Mouse (Mus musculus): Measurements from ENCODE around the gene Gdf7.

Gene Gdf7

DNA sequence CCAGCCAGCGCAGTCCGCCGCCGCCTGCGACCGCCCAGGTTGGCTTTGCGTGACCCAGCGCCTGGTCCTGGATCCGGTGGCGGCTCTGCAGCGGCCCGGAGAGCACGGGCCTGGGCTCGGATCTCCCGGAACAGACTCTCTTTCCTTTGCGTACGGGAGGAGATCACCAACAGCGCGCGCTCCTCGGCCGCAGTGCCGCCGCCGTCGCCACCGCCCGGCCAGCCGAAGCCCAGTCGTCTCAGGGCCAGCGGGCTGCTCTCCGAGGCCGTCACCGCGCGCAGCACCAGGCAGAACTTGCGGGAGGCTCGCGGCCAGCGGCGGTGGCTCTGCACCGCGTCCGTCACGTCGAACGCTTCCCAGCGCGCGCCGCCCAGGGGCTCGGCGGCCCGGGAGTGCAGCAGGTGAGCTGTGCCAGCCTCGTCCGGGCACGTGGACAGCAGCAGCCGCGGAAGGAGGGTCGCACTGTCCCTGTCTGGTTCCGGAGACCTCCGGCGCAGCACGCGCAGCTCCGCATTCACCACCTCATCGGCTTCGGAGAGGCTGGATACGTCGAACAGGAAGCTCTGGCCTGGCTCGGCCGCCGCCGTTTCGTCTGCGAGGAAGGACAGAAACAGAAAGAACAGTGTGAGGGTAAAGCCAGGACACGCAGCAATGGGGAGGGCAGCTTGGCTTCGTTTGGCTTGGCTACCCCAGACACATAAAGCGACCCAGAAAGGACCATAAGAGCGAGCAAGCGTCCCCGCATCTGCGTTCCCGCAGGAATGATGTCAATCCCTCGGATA lies 3.2 kb downstream of the Gdf7 start:
- DNase-seq (ENCODE audit: low spot score in 2 of 2): no peak

DNA sequence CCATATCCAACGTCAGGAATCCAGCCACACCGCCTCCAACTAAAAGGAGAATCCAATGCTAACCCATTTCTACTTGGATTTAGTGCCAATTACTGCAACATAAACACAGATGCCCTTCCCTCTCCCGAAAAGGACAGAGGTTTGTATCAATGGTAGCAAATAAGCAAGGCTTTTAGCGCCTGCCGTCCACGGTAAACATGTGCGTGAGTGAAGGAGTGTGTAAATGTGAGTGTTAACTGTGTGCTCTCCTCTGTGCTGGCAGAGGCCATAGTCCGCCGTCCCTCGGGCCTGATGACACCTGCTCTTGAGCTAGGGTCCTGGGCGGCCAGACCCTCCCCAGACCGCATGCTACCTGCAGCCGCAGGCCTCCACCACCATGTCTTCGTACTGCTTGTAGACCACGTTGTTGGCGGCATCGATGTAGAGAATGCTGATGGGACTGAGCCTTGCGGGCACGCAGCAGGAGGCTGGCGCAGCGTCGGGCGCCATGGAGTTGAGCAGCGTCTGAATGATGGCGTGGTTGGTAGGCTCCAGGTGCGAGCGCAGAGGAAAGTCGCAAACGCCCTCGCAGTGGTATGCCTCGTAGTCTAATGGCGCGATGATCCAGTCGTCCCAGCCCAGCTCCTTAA lies 4.1 kb downstream of the Gdf7 start:
- no peak for DNase-seq (ENCODE audit: low spot score in 2 of 2)

GRCm38 (mm10) chr12:8296154-8296553 lies 5.6 kb downstream of the Gdf7 start:
- no peak for DNase-seq (ENCODE audit: low spot score in 2 of 2)

GRCm38 (mm10) chr12:8295307-8295913 lies 6.3 kb downstream of the Gdf7 start:
- no peak for DNase-seq (ENCODE audit: low spot score in 2 of 2)

- peak; percentile 25 to 67 for DNase-seq (ENCODE audit: low spot score in 2 of 2)
Observed at GRCm38 (mm10) chr12:8291157-8291853, 10.4 kb downstream of the Gdf7 start.

DNA sequence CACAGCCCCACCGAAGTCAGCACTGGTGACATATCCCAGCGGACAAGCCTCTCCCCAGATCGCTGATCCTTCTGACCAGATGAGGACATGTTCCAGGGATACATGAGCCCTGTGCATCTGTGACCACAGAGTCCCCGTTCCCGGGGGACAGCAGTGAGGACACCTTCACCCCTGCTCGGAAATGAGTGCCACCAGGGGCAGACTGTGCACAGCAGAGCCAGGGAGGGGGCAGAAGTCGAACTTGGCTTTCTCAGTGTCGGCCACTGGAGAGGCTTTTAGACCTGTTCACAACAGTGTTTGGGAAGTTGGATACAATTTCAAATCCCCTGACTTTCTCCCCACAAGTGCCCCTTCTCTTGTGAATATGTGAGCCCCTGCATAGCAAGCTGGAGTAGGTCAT lies 12.3 kb downstream of the Gdf7 start:
- DNase-seq (ENCODE audit: low spot score in 2 of 2): no peak

DNA sequence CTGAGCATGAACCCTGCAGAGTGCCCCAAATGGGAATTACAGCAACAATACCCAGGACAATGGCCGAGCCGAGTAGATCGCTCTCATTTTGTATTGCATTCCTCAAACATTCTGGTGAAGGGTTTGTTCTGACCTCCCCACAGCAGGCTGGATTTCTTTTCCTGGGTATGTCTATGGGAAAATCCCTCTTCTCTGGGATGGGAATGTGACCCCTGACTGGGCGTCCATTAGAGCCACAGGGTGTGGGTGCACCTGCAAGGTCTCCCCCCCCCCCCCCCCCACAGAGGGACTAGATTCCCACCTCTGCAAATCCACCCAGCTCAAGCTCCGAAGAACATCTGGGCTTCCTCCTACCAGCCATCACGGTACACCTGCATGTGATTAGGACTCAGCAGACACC lies 12.7 kb downstream of the Gdf7 start:
- no peak for DNase-seq (ENCODE audit: low spot score in 2 of 2)

- no peak for DNase-seq (ENCODE audit: low spot score in 2 of 2)
Observed at GRCm38 (mm10) chr12:8287970-8288369, 13.8 kb downstream of the Gdf7 start.

DNA sequence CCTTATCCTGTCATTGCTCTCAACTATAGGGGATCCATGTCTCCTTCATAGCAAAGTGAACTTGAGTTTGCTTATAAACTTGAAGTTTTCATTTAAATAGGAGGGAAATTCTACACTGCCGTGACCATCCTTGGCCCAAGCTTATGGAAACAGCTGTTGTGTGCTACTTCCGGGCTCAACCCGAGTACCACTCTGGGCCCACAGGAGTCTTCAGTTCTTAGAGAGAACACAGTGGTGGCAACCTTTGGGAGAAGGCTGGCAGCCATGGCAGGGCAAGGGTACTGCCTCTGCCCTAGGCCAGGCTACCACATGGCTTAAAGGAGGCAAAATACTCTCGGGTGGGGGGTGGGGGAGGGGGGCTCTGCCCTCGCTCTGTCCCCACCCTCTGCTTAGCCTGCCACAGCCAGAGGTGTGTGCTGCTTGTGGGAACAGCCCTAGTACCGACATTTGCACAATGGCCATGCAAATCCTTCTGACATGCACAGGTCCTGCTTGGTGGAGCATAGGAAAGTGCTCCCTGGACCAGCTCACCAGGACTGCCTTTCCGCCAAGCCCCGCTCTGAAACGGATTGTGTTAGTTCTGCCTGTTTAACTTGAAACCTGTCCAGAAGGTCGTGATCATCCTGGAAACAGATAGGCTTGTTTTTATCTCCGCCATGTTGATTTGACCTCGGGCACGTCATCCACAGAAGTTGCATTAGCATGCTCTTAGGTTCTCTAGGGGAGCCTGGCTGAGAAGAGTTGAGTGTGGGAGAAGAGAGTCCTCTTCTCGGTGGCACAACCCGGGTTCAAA lies 20.3 kb downstream of the Gdf7 start:
- DNase-seq (ENCODE audit: low spot score in 2 of 2): no peak

- no peak for DNase-seq (ENCODE audit: low spot score in 2 of 2)
Observed at GRCm38 (mm10) chr12:8275424-8275823, 26.3 kb downstream of the Gdf7 start.

- no peak for DNase-seq (ENCODE audit: low spot score in 2 of 2)
Observed at GRCm38 (mm10) chr12:8273471-8274171, 28.1 kb downstream of the Gdf7 start.

DNA sequence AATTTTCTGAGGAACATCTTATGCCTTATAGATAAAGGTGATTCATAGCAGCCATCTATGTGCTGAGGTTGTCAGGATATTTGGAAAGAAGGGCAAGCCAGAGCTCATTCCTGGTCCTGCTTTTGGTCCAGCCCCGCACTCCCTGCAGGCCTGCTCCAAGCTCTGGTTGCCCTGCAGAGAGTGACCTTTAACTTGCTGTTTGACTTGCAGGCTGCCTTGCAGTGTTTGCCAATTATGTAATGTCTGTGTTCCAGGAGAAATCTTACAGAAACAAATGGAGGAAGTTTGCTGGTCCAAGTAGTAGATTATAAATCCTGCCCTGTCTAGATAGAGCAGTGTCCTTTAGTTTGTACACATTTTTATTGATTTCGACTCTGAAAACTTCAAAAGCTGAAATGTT lies 30.3 kb downstream of the Gdf7 start:
- DNase-seq (ENCODE audit: low spot score in 2 of 2): no peak

- no peak for DNase-seq (ENCODE audit: low spot score in 2 of 2)
Observed at GRCm38 (mm10) chr12:8269627-8270026, 32.1 kb downstream of the Gdf7 start.

DNA sequence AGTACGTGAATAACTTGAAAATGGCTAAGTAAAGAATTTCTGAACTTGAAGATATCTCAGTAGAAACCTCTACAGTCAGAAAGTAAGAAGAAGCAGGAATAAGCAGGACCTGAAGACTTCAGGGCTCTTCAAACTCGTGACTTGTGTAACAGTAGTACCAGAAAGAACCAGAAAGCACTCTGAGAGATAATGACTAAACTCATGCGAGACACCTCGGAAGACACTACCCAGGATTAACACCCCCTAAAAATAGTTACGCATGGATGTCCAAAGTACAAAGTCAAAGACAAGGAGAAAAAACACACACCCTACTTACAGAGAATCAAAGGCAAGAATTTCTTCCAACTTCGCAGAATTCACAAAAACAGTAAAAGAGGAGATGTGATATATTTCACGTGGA lies 35.4 kb downstream of the Gdf7 start:
- no peak for DNase-seq (ENCODE audit: low spot score in 2 of 2)

DNA sequence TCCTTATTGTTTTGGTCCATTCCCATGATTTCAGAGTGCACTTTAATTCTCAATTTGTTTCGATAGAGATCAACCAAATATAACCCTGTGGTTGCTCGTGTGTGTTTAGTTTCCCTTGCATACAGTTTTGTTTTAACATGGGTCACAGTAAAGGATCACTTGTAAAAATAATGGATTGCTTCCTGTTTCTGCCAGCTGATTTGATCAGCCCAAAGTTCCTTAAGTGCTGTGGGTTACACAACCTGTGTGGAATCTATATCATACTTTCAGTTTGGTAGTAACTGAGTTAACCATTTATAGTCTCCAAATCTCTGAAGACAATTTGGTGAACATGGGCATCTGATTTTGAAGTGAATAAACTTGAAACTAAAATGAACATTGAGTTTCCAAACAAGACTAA lies 41.5 kb downstream of the Gdf7 start:
- DNase-seq (ENCODE audit: low spot score in 2 of 2): no peak

Data from cerebellum, postnatal 4 days (tissue).